ENCODE assay signal across 21 mouse cellular contexts in the genomic region with DNA sequence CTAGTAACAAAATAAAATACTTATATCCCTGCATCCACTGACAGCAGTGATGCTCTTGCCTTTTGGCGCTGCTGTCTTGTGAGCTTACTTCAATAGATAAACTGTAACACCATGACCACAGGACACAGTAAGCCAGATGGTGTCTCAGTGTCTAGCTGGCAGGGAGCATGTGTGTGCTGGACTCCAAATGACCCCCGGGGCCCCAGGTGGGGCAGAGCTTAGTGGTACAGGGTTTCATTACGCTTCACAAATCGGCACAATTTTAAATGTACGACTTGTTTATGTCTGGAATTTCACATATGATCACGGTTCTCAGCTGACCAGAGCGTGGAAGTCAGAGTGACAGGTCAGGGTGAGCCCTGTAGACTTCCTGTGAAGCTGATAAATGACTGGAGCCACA.
DNase-seq lines count a peak whose midpoint lies in the region; ATAC-seq and TF ChIP-seq lines count a peak whose summit lies in the region.
"Had no signal": no experiment of that assay in that cellular context is flagged by ENCODE, and none has a peak within 500 bp of the region (broad histone marks: within the 10 kb centered on the region; RNA-seq: fewer than 3 reads in every experiment).

No protein-coding gene starts in this region.

- peak; percentile 71 for DNase-seq in midbrain, postnatal 0 days (ENCODE audit: low spot score)
- no peak for DNase-seq in midbrain, embryonic 11.5 days (ENCODE audit: low spot score, missing footprints)
- peak; percentile 50 for DNase-seq in cerebellum, adult 11-12 months
- peak; percentile 66 for DNase-seq in cerebellum, adult 9-10 months
- peak; percentile 1 for DNase-seq in forelimb bud, embryonic 11.5 days (ENCODE audit: low read depth, low spot score)
- no peak for DNase-seq in T-cell, adult 2 months (ENCODE audit: low spot score)
- DNase-seq in kidney, postnatal 4 days, result no peak
- DNase-seq: adrenal gland, postnatal 25 days; gastrocnemius, postnatal 36 days; kidney, postnatal 36 days; layer of hippocampus, adult 9-11 months; lung, embryonic 14.5 days; right cerebral cortex, postnatal 14 days; thymus, adult 2 months had no signal

- H3K36me3 ChIP-seq in midbrain, postnatal 0 days (ENCODE audit: insufficient read depth, low read length), result no peaks in the 10 kb centered on the region
- H3K36me3 ChIP-seq in midbrain, embryonic 11.5 days (ENCODE audit: control insufficient read depth, insufficient read depth, low read length), result no peaks in the 10 kb centered on the region
- H3K36me3 ChIP-seq: embryonic facial prominence, embryonic 10.5 days; limb, embryonic 15.5 days; midbrain, embryonic 15.5 days had no signal

- H3K27me3 ChIP-seq in midbrain, postnatal 0 days (ENCODE audit: insufficient read depth, low read length), result no peaks in the 10 kb centered on the region
- H3K27me3 ChIP-seq in midbrain, embryonic 11.5 days (ENCODE audit: control insufficient read depth, insufficient read depth, low read length), result no peaks in the 10 kb centered on the region
- H3K27me3 ChIP-seq: limb, embryonic 15.5 days; megakaryocyte, embryonic 14.5 days; midbrain, embryonic 15.5 days had no signal

- ATAC-seq in midbrain, postnatal 0 days (ENCODE audit: low FRiP score), result no peak
- ATAC-seq in midbrain, embryonic 11.5 days (ENCODE audit: low FRiP score), result no peak
- ATAC-seq: intestine, postnatal 0 days; midbrain, embryonic 15.5 days had no signal

- H3K9ac ChIP-seq in midbrain, postnatal 0 days (replicated peaks; ENCODE audit: low read length, poor library complexity, severe bottlenecking), result no peak overlapping the region
- H3K9ac ChIP-seq in midbrain, embryonic 11.5 days (ENCODE audit: low read length), result no peak overlapping the region
- H3K9ac ChIP-seq: limb, embryonic 15.5 days; liver, embryonic 14.5 days; lung, embryonic 14.5 days; midbrain, embryonic 15.5 days had no signal

- H3K27ac ChIP-seq in midbrain, postnatal 0 days (ENCODE audit: low read depth, low read length), result no peak overlapping the region
- no peak overlapping the region for H3K27ac ChIP-seq in midbrain, embryonic 11.5 days (ENCODE audit: low read depth, low read length)
- H3K27ac ChIP-seq: embryonic facial prominence, embryonic 10.5 days; limb, embryonic 15.5 days; liver, embryonic 14.5 days; midbrain, embryonic 15.5 days; stomach, postnatal 0 days had no signal

- no peaks in the 10 kb centered on the region for H3K9me3 ChIP-seq in midbrain, postnatal 0 days (ENCODE audit: low read length)
- H3K9me3 ChIP-seq in midbrain, embryonic 11.5 days (ENCODE audit: control insufficient read depth, low read length), result no peaks in the 10 kb centered on the region
- H3K9me3 ChIP-seq: embryonic facial prominence, embryonic 10.5 days; limb, embryonic 15.5 days; midbrain, embryonic 15.5 days had no signal

- WGBS in midbrain, postnatal 0 days, result 84% methylated on average over 7 of the region's 7 CpGs
- WGBS in midbrain, embryonic 11.5 days, result 87% methylated on average over 7 of the region's 7 CpGs

- H3K4me1 ChIP-seq in midbrain, postnatal 0 days (ENCODE audit: insufficient read depth, low read length), result no peaks in the 10 kb centered on the region
- no peaks in the 10 kb centered on the region for H3K4me1 ChIP-seq in midbrain, embryonic 11.5 days (ENCODE audit: control insufficient read depth, insufficient read depth, low read length)
- H3K4me1 ChIP-seq: embryonic facial prominence, embryonic 10.5 days; limb, embryonic 15.5 days; megakaryocyte, embryonic 14.5 days; midbrain, embryonic 15.5 days had no signal

- H3K4me3 ChIP-seq in midbrain, postnatal 0 days (ENCODE audit: low read depth, low read length), result no peak overlapping the region
- H3K4me3 ChIP-seq in midbrain, embryonic 11.5 days (ENCODE audit: low read depth, low read length), result no peak overlapping the region
- H3K4me3 ChIP-seq: embryonic facial prominence, embryonic 10.5 days; limb, embryonic 15.5 days; megakaryocyte, embryonic 14.5 days; midbrain, embryonic 15.5 days had no signal

- no peak for TF ChIP-seq CTCF in midbrain, postnatal 0 days (IDR thresholded peaks at IDR 0.05)

- H3K4me2 ChIP-seq in midbrain, postnatal 0 days (ENCODE audit: low read depth, low read length, poor library complexity, severe bottlenecking), result no peak overlapping the region
- no peak overlapping the region for H3K4me2 ChIP-seq in midbrain, embryonic 11.5 days
- H3K4me2 ChIP-seq: limb, embryonic 15.5 days; lung, embryonic 14.5 days; midbrain, embryonic 15.5 days had no signal

Comparison
In these comparisons a context has a peak if more than half of its experiments do, and no peak if none do; other contexts are left out.
1. DNase-seq: peak in midbrain, postnatal 0 days (single experiment), cerebellum, adult 11-12 months (single experiment), cerebellum, adult 9-10 months (single experiment) and forelimb bud, embryonic 11.5 days (single experiment); none in midbrain, embryonic 11.5 days (single experiment), T-cell, adult 2 months (single experiment) and kidney, postnatal 4 days (0 of 2).